Mouse (Mus musculus): ENCODE measurements at regions not wholly inside any gene's neighbourhood (a gene's known extent, or its start where the extent isn't known, plus 50 kb on each side); places are given as distances from the start of the nearest gene placed in this dataset.
A peak's percentile ranks its signal among the peaks of the same experiment; 100 is the strongest.

- peak; percentile 2 for DNase-seq (ENCODE audit: low read depth, low spot score)
These were observed 73.6 kb downstream of the Rtl3 start for GRCm38 (mm10) chrX:106766812-106767211.
